Comparison of ENCODE assay signal across 8 mouse cellular contexts in the genomic region with DNA sequence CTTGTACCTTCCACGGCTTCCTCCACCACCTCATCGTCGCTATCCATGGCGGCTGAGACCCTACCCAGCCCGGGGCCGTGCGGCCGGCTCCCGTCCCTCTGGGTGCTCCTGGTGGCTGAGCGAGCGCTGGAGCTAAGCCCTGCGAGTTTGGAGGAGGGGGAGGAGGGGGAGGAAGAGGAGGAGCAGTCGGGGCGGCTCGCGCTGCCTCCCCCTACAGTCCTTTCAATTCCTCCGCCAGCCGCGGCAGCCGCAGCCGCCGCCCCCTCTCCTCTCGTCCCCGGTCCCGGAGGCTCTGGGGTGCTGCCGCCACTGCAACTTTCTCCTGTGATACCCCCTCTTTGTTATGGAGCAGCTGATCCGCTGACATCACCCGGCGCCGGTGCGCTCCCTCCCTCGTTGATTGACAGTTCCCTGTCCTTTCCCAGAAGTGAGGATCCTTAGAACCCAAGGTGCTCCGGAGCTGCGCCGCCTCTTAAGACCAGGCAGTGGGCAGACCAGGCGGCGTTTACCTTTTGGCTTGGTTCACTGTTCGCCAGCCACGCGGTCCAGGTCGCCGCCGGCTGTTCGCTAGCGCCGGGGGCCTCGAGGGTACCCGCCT. TPM values are rescaled to one million over a fixed set of nuclear protein-coding genes. Genes with fewer than 3 reads are reported as not detected.
DNase-seq lines count a peak whose midpoint lies in the region; ATAC-seq and TF ChIP-seq lines count a peak whose summit lies in the region.

Gene Setd7, minus strand, starts transcription at position 369 of the 598 bp plus-strand sequence.

- no peaks in the 10 kb centered on the region for H3K9me3 ChIP-seq in G1E (replicated peaks)
- H3K9me3 ChIP-seq in lung, embryonic 16.5 days (ENCODE audit: control insufficient read depth, low read length) = no peaks in the 10 kb centered on the region

- 0% methylated on average over 45 of the region's 48 CpGs for WGBS in lung, embryonic 16.5 days

- H3K9ac ChIP-seq in lung, embryonic 16.5 days (ENCODE audit: low read length) = peak within 1 kb of the TSS; percentile 92

- no peak for TF ChIP-seq CTCF in G1E (IDR thresholded peaks at IDR 0.05; ENCODE audit: low read depth, low read length)

- peak; percentile 82 for DNase-seq in G1E (ENCODE audit: low spot score)
- DNase-seq in cerebellum, adult 18-20 months = peak; percentile 81 to 83
- DNase-seq in layer of hippocampus, adult 9-11 months = peak; percentile 81
- peak; percentile 71 for DNase-seq in ovary, postnatal 10 days (ENCODE audit: low spot score)
- peak; percentile 86 for DNase-seq in thymus, postnatal 0 days (ENCODE audit: low spot score)

- no peaks in the 10 kb centered on the region for H3K27me3 ChIP-seq in G1E (ENCODE audit: insufficient read depth, low read length)
- no peaks in the 10 kb centered on the region for H3K27me3 ChIP-seq in lung, embryonic 16.5 days (ENCODE audit: control insufficient read depth, insufficient read depth, low read depth, low read length)

- H3K36me3 ChIP-seq in G1E (replicated peaks) = peaks cover 20% of the 10 kb centered on the region
- no peaks in the 10 kb centered on the region for H3K36me3 ChIP-seq in lung, embryonic 16.5 days (ENCODE audit: control insufficient read depth, insufficient read depth, low read length)

- H3K4me2 ChIP-seq in lung, embryonic 16.5 days (ENCODE audit: low read depth, low read length) = peak within 1 kb of the TSS; percentile 98

- peak within 1 kb of the TSS; percentile 81 for H3K27ac ChIP-seq in lung, embryonic 16.5 days (ENCODE audit: low read length)

- ATAC-seq in G1E (ENCODE audit: extremely low read depth, insufficient number of reproducible peaks, low FRiP score, poor library complexity, severe bottlenecking) = peak; percentile 38
- ATAC-seq in frontal cortex, adult (ENCODE audit: low TSS enrichment) = peak; percentile 74
- peak; percentile 26 to 44 for ATAC-seq in hematopoietic stem cell, adult 5-6 weeks (replicated peaks in 1 of 2; ENCODE audit: insufficient read depth in 1 of 2, low FRiP score in 2 of 2, low TSS enrichment in 1 of 2, low read depth in 1 of 2, poor library complexity in 2 of 2, severe bottlenecking in 2 of 2)
- peak; percentile 89 for ATAC-seq in lung, embryonic 16.5 days (ENCODE audit: low read depth)

- H3K4me3 ChIP-seq in G1E (ENCODE audit: low read depth, low read length) = peak within 1 kb of the TSS; percentile 97
- peak within 1 kb of the TSS; percentile 82 for H3K4me3 ChIP-seq in lung, embryonic 16.5 days (ENCODE audit: low read length)

- peaks cover 47% of the 10 kb centered on the region for H3K4me1 ChIP-seq in G1E (ENCODE audit: insufficient read depth, low read depth, low read length)
- H3K4me1 ChIP-seq in lung, embryonic 16.5 days (replicated peaks; ENCODE audit: control insufficient read depth, insufficient read depth, low read length) = peaks cover 6% of the 10 kb centered on the region; the same call in 1 of the 2 replicates

RNA-seq across cellular contexts. Expression of gene Setd7, which starts in this region (rescaled TPM):
- 56.1 and 67.1 TPM in 2 replicates for total RNA-seq in G1E (2014; fragmentation: Nextera tagmentation)
- total RNA-seq in G1E (2017) = 20.2 and 26.0 TPM in 2 replicates
- 7.4 and 8.7 TPM in 2 replicates for polyA plus RNA-seq in G1E (2012)
- total RNA-seq in hematopoietic stem cell, adult 5-6 weeks (2017) = 47.3 and 47.4 TPM in 2 replicates
- polyA plus RNA-seq in lung, embryonic 16.5 days (2015; fragmentation: Nextera tagmentation; extraction: Ambion mirVana) = 2.5 and 3.5 TPM in 2 replicates
- polyA plus RNA-seq in thymus, postnatal 0 days (2015; fragmentation: Nextera tagmentation; extraction: Ambion mirVana) = 4.7 and 8.0 TPM in 2 replicates

Comparison
In these comparisons a context has a peak if more than half of its experiments do, and no peak if none do; other contexts are left out.
1. Peak in every context shown above with its lines: DNase-seq, ATAC-seq, H3K4me3 ChIP-seq and H3K27ac ChIP-seq.
2. ATAC-seq: peak in every context shown above with its lines; median percentile 89 in lung, embryonic 16.5 days; 74 in frontal cortex, adult; 38 in G1E; 35 in hematopoietic stem cell, adult 5-6 weeks.